Mouse (Mus musculus) hematopoietic multipotent progenitor cell, adult 10-12 weeks (in vitro differentiated cells): ENCODE measurements around the gene Smim14. TPM values are rescaled to one million over a fixed set of nuclear protein-coding genes. Genes with fewer than 3 reads are reported as not detected.

Experiments used
- polyA plus RNA-seq: library from polyadenylated mRNA; stranded (reverse); fragments of >175 nt; gene quantifications from 2 replicates; pipeline ENCODE4 v1.2.3, GENCODE M21; 2012; ENCODE audit warnings: low replicate concordance

The Smim14 gene
- 51.7 and 181 TPM in 2 replicates for polyA plus RNA-seq

GRCm38 (mm10) chr5:65536751-65537419 lies at the start of gene Smim14, which contains the start of gene Ube2k:
Gene Smim14, minus strand, starts transcription at chr5:65537184.
Gene Ube2k, plus strand, starts transcription at chr5:65537233.

GRCm38 (mm10) chr5:65492716-65493531 lies 44.1 kb downstream of the Smim14 start, which contains the start of gene Gm43552:
Gene Gm43552, minus strand, starts transcription at chr5:65492833.

GRCm38 (mm10) chr5:65435806-65436561 lies 101.0 kb downstream of the Smim14 start, which contains the start of gene Ugdh:
Gene Ugdh, minus strand, starts transcription at chr5:65435949.

Other genes starting within 250 kb of the Smim14 start
- 1.6 and 13.4 TPM in 2 replicates for gene Rfc1, start 201.5 kb downstream of the Smim14 start, polyA plus RNA-seq
- gene Klb, start 188.9 kb downstream of the Smim14 start, polyA plus RNA-seq = not detected in 2 replicates
- gene Rpl9, start 145.7 kb downstream of the Smim14 start, polyA plus RNA-seq = 34.9 and 96.1 TPM in 2 replicates
- 1.8 and 5.0 TPM in 2 replicates for gene Lias, start 145.7 kb downstream of the Smim14 start, polyA plus RNA-seq
- gene Ugdh, start 101.2 kb downstream of the Smim14 start, polyA plus RNA-seq = 3.7 and 5.6 TPM in 2 replicates
- 83.4 and 256 TPM in 2 replicates for gene Gm43552, start 44.4 kb downstream of the Smim14 start, polyA plus RNA-seq
- gene Ube2k, start within 50 bp of the Smim14 start, polyA plus RNA-seq = 45.0 and 57.3 TPM in 2 replicates
- 11.0 and 18.2 TPM in 2 replicates for gene Pds5a, start 161.1 kb upstream of the Smim14 start, polyA plus RNA-seq
- 11.0 and 12.9 TPM in 2 replicates for gene N4bp2, start 226.3 kb upstream of the Smim14 start, polyA plus RNA-seq